Mouse (Mus musculus) brain, adult 2 months (tissue): ENCODE results near the gene Tspan18.

Experiments used
- DNase-seq: peaks from one replicate; pipeline ENCODE4 v3.0.0; 2011; ENCODE audit warnings: low read depth, low spot score

Gene Tspan18

DNA sequence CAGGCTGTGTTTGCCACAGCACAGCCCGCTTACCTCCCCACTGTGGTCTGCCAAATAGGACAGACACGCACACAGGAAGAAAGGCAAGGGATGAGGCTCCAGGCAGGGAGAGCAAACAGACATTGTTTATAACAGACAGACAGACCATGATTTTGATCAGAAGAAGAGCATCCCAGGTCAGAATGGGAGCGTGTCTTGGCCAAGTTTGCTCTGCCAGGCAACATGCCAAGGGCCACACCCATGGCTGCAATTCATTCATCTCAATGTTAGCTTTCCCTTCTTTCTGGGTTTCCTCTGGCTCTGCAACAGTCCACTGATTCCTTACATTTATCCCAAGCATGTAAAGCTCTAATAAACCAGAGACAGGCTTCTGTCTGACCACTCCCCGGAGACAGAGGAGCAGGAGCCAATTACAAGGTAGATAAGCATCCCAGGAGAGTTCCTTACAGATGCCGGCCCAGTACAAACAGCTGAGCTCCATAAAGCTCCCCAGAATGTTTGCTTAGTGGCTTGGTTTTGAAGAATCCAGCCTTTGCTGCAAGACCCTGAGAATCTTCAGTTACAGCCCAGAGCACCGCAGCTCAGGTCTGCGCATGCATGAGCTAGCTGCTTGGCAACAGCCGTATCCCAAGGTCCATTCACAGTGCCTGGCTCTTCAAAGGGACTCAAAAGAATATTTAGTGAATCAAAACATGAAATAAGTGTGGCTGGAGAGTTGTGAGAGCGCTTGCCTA is 5.2 kb upstream of the Tspan18 start:
- DNase-seq: no peak

DNA sequence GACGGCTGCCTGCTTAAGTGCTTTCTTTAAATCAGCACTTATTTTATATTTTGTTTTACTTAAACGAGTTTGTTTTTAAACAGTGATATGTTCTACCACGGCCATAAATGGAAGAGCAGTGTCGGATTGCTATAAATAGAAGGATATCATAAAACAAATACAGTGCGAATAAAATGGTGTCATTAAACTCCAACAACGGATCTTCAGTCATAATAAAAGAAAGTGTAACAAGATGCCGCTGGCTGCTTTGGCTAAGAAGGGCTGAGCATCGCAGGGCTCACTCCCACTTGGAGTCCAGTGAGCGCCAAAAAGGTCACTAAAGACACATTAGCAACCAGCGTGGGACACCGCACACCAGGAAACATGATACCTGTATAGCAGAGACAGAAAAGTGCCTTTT is 1.7 kb upstream of the Tspan18 start:
- no peak for DNase-seq

DNA sequence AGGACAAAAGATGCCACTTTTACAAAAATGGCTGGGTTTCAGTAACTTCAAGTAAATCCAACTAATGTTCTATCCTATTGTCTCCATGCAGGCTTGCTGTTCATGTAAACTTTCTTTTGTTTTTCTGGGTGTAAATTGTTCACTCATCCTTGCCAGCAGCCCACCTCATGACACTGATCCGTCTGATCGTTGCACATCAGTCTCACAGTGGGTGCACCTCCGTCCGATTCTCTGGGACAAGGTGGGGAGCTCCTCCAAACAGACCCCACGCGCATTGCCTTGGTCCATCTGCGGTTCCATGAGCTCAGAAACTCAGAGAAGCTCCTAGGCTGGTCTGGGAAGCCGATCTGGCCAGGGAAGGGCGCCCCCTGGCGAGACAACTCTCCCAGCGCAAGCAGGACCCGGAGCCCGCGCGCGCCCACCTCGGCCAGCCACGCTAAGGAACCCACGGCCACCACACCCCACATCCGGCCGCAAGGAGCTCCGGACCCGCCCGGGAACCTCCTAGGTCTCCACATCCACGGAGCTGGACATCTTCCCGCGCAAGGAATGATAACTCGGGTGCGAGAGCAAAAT is 976 bp downstream of the Tspan18 start:
- peak; percentile 84 for DNase-seq

DNA sequence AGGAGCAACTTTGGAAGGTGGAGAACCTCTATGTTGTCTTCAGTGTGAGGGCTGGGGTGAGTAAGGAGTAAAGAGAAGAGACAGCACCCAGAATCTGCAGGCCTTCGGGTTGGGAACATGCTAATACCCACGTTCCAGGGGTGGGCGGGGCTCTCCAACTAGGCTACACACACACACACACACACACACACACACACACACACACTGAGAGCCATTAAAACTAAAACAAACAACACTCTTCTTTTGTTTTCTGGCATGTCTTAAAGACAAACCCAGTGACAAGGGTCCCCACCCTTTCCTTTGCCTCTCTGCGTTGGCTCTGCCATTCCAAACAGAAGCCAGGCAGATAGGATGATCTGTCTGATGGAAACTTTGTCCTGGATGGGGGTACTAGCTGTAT is 2.0 kb downstream of the Tspan18 start:
- no peak for DNase-seq

DNA sequence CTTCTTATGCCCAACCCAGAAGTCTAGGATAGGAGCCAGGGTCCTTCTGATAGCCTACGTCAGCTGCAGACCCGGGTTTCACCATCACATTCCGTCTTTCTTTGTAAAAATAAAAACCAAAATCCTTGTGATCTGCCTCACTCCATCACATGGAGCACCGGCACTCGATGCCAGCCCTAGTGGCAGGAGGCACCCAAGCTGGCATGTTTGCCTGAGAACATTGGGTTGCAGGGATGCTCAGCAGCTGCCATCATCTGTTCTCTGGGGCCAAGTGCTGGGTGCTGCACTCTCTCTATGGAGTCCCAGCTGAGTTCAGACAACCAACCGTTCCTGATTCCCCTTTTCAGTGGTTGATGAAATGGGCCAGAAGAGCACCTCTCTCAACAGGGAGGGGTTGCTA is 3.2 kb downstream of the Tspan18 start:
- no peak for DNase-seq

DNA sequence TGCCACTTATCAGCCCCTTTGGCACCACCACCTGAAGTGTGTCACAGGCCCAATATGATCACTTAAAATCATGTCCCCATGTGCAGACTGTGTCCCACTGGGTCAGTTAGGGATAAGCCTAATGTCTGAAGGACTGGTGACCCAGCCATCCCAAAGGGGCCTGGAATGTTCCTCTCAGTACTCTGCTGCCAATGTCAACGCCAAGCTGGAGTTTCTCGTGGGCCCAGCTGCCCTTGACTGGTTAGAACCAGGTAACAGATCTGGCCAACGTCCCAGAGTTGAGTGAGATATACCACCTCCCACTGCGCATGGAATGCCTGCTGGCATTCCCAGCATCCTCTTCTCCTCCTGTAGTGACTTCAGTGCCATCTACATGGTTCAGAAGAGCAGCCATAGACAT is 5.2 kb downstream of the Tspan18 start:
- DNase-seq: no peak

DNA sequence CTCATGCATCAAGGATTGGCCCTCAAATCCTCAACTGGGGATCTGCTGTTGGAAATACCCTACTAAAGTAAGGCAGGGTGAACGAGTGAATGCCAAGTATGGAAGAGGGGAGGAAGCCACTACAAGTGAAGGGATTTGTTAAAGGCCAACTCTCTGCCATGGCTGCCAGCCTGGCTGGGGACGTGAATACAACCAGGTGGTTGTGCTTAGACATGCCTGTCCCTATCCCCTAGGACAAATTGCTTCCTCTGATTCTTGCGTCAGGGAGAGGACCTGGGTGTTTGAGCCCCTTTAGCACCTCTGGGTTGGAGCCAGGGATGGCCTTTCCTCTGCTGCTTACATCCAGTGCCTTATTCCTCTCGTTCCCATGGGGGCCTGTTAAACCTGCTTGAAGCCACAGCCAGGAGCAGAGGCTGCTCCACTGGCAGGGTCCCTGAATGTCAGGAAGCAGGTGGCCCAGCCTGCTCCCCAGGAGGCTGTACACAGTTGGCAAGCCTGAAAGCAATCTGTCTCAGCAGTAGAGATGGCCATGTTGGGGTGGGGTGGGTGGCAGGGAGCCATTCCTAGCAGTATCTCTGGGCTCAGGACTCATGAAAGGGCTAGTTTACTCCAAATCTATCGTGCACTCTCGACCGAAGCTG is 6.3 kb downstream of the Tspan18 start:
- peak; percentile 82 for DNase-seq

DNA sequence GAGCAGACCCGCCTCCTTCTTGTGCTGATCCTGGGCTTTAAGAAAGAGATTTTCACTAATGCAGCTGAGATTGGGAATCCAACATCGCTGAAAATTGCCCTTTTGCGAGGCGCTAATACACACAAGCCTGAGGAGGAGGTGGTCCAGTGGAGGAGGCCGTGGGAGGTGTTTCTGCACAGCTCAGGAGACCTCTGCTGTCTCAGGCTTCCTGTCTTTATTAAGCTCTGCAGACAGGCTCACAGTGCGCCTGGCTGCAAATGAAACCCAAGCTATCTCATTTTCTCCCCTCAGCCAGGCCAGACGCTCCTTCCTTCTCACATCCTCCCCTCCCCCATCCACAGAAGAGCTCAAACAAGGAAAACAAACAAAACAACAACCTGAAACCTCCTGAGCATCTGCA is 9.6 kb downstream of the Tspan18 start:
- DNase-seq: no peak

DNA sequence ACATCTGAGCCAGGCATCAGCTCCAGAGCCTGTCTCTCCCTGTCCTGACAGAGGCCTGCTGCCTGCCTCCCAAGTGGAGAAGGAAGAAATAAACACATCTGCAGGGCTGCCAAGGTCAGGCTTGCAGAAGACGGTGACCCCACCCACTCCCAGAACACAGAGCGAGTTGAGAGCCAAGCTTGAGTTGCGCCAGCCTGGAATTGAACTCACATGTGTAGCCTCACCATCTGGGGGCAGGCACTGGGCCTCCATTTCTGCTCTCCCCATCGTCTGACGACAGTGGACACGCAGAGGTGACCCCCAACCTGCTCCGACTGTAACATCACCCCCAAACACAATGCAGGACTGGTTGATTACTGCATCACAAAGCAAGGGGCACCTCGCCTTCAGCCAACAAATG is 12.4 kb downstream of the Tspan18 start:
- no peak for DNase-seq

DNA sequence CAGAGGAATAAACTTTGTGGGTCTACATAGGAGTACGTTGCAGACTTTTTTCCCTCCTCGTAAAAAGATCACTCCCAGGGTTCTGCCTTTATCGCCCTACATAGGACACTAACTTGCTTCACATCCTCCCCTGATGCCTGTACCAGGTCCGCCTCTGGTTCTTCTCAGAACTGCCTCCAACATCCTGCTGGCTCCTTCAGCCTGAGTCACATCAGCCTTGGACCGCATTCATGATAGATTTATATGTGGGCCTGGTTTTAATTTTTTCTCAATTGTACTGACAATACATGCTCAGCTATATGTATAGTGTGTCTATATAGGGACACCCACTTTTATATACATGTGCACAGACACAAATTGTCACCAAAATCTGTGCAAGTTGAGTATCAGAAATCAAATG is 14.0 kb downstream of the Tspan18 start:
- no peak for DNase-seq

DNA sequence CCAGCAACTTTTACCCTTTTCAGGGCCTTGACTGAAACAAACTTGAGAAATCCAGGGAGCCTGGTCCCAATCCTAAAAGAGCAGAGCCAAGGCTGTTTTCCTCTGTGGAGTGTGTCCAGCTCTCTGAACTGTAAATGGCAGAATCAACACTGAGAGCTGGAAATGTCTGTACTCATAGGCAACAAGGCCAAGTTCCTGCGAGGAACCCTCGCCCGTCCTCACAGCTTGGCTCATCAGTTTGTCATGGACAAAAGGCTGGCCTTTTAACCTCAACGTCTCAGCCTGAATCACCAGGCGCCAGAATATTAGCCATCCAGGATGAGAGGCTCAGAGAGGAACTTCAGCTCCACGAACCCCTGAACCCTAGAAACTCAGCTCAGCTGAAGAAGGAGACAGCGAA is 14.7 kb downstream of the Tspan18 start:
- no peak for DNase-seq

DNA sequence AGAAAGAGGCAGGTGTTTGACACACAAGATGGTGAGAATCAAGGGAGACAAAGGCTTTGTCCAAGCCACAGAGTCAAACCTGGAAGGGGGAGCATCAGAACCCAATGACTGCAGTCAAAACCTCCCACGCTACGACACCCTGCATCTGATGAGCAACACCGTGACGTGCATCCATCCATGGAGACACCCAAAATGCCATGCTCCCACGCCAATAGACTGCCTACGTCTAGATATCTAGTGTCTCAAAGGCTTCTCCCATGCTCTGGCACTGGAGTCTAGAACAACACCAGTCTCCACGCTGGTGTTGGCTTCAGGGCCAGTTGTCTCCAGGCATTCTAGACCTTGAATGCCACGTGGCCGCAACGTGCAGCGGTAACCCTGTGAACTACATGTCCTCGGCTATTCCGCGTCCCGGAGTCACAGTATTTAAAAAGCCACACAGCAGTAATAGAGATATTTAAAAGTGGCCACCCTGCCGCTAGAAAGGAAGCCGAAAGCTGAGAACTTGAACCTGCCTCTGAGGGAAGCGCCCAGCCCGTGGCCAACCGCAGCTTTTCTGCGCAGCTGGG is 15.4 kb downstream of the Tspan18 start:
- DNase-seq: peak; percentile 54

DNA sequence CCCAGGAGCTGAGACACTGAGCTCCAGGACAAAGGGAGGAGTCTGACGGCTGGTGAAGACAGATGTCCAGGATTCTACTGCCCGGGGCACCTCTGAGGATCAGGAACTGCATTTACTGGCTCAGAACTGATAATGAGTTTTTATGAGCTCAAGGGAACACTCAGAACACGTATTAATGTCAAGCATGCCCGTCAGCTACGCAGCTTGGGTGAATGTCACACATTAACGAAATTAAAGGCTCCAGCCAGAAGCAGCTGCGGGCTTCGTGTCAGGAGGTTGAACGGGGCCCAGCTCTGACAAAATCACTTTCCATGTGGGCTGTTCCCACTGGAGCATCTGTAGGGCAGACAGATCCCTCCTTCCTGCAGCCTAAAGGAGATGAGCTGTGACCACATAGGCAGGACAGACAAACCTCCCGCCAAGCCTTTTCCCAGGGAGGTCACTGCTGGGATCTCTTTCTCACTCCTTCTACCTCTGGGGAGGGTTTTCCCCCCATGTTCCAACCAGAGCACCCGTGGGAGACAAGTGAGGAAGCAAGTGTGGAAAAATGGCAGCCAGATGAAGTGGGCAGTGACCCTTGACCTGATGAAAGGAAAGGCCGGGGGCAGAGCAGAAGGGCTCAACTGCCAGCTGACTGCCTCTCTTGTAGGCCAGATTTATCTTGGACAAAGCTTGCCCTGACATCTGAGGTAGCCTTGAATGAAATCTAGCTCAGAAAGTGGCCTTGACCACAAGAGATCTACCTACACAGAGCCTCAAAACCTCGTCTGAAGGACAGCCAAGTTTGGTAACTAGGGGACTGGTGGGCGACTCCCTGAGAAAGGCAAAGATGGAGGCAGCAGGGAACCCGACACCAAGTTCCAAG is 20.3 kb downstream of the Tspan18 start:
- DNase-seq: no peak

DNA sequence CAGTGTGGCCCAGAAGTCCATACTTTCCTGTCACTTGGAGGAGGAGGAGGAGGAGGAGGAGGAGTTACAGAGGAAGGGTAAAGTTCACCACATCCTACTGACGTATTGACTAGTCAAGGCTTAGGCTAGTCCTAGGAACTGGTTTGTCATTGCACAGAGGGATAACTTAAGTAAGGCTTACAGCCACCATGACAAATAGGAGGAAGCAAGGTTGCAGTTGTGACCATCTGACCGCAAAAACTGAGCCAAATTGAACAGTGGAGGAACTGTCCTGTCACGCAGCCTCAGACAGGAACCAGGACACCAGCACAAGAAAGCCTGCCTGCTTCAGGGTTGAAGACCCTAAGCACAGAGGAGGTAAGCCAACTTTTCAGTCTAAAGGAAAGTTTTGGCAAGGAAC is 21.8 kb downstream of the Tspan18 start:
- DNase-seq: no peak

DNA sequence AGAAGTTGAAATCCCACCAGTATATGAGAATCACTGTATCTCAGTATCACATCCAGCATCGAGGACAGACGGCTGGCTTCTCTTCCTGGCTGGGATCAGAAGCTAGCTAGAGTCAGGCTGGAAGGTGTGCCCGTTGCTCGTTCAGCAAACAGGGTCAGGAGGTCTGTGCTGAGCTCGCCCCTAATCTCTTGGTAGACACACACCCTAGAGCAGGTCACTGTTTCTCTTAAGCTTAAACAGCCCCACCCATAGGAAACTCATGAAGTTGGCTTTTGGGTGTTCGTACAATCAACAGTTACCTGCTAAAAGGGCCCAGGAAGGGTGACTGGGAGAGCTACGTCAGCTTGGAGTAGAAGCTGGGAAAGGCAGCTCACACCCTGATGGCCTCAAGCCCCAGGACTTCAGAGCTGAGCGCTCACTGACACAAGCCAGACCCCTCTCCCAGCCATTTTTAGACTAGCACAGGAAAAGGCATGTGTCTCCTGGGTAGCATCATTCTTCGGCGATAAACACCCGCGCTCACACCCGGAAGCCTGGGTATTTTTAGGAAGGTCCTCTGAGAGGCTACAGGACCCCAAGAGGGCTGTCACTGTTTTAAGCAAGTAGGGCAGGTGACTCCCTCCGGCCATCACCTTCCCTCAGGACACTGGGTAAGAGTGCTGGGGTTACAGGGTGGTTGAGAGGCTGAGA is 24.4 kb downstream of the Tspan18 start:
- no peak for DNase-seq

DNA sequence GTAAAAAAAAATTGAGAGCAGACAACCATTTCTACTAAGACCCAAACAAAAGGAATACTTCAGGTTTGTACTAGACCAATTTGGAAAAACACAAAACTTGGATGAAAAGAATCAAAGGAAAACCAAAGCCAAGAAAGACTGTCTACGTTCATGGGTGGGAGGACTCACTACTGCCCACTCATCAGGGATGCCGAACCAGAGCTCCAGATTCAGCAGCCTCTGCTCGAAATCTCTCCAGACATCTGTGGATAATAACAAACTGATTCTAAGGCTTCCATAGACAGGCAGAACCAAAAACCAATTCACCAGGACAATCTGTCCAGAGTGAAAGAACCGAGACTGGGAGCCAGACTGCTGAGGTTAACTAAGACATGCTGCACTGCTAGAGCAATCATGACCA is 27.4 kb downstream of the Tspan18 start:
- peak; percentile 56 for DNase-seq

DNA sequence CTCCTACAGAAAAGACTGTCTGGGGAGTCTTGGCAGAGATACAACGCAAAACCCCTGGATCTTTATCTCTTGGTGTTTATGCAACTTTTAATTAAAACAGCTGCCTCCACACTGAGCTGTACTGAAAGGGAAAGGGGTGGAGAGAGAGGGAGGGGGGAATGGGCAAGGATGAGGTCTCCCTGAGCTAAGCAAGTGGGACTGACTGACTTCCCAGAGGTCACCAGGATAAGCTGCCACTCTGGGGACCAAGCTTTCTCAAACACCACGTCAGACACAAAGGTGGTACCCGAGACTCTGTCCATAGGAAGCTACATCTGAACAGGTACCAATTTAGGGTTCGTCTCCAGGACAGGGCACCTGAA is 30.1 kb downstream of the Tspan18 start:
- DNase-seq: no peak

DNA sequence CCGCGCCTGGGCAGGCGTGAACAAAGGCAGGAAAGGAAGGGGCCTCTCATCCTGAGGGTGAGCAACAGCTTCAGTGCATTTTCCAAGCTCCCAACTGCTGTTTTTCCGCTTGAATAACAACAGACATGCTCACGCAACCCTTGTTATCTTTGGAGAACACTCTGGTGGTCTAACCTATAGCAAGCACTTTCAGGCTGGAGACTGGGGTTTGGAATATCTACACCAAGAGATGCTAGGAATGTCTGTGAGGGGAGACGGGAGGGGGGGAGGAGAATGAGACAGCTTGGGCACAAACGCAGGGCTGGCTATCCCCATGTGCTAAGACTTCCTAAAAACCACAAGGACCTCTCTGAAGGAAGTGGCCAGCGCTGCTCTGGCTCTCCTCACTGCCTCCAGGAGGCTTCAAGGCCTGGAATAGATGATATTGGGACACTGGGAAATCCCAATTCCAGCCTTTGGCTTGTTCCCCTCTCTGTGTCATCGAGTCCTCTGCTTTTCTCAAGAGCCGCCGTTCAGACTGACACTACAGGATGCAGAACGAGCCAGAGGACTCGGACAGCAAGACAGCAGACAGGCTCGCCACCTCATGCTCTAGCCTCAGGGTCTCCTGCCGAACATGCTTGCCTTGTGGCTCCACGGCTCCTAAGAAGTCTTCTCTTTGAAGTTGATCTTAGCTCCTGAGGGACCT is 30.6 kb downstream of the Tspan18 start:
- no peak for DNase-seq

DNA sequence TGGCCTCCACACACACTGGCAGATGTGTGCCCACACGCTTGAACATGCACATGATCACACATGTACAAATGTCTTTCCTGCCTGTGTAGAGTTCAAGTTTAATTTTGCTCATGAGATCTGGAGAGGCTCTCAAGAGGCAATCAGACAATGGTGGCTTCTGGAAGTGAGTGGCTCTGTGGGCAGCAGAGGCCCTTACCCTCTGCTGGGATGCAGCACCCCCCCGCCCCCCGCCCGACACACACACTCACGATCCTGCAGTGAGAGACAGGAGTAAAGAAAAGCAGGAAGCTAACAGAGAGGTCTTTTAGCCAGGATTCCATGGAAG is 31.1 kb downstream of the Tspan18 start:
- DNase-seq: no peak

DNA sequence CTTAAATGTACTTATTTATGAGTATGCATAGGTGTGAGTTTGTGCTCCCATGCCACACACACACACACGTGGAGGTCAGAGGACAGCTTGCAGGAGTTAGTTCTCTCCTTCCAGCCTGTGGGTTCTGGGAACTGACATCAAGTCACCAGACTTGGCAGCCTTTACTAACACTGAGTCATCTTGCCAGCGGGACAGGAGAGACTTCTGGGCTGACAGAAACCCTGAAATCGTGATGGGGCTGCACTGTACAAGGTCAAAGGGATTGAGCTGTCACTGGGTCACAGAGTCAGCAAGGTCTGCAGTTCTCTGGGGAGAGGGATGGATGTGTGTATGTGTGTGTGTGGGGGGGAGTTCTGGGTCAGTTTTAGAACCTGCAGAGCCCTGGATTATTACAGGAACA is 36.6 kb downstream of the Tspan18 start:
- peak; percentile 86 for DNase-seq
